Mouse (Mus musculus): ENCODE results near the gene Klhl21. TPM values are rescaled to one million over a fixed set of nuclear protein-coding genes. Genes with fewer than 3 reads are reported as not detected.

Klhl21 gene
- polyA plus RNA-seq, 1 experiment from 2014 or later, result 5.9 TPM

- peaks cover 39% of the 10 kb centered on the region for H3K36me3 ChIP-seq (ENCODE audit: control insufficient read depth, insufficient read depth, low read length)
- DNase-seq (ENCODE audit: low spot score) (no peak), ATAC-seq (replicated peaks; ENCODE audit: low FRiP score, low TSS enrichment, low read depth) (no peak)
- 64% methylated on average over 9 of the region's 9 CpGs for WGBS
- H3K4me2 ChIP-seq (ENCODE audit: low read length), result no peak overlapping the region
- H3K4me3 ChIP-seq (ENCODE audit: low read depth, low read length), result no peak overlapping the region
- no peaks in the 10 kb centered on the region for H3K4me1 ChIP-seq (replicated peaks; ENCODE audit: control insufficient read depth, insufficient read depth, low read length)
- H3K9me3 ChIP-seq (ENCODE audit: control insufficient read depth, low read length), result no peaks in the 10 kb centered on the region
- H3K27ac ChIP-seq (ENCODE audit: low read depth), result no peak overlapping the region
- no peaks in the 10 kb centered on the region for H3K27me3 ChIP-seq (replicated peaks; ENCODE audit: control insufficient read depth, insufficient read depth, low read length)
- H3K9ac ChIP-seq (ENCODE audit: low read length), result no peak overlapping the region
Measured at GRCm38 (mm10) chr4:152062390-152063110, 53.9 kb downstream of the Klhl21 start.

- DNase-seq (ENCODE audit: low spot score) (no peak), ATAC-seq (replicated peaks; ENCODE audit: low FRiP score, low TSS enrichment, low read depth) (0 out of 2 replicates have a peak, but pooled peaks have one; percentile 14)
- Histone ChIP-seq H3K9me3 (ENCODE audit: control insufficient read depth, low read length) (no peaks in the 10 kb centered on the region), H3K9ac (ENCODE audit: low read length) (no peak overlapping the region), H3K4me1 (replicated peaks; ENCODE audit: control insufficient read depth, insufficient read depth, low read length) (peaks cover 1% of the 10 kb centered on the region; the same call in 1 of the 2 replicates), H3K27ac (ENCODE audit: low read depth) (no peak overlapping the region), H3K4me3 (ENCODE audit: low read depth, low read length) (no peak overlapping the region), H3K36me3 (ENCODE audit: control insufficient read depth, insufficient read depth, low read length) (no peaks in the 10 kb centered on the region), H3K27me3 (replicated peaks; ENCODE audit: control insufficient read depth, insufficient read depth, low read length) (no peaks in the 10 kb centered on the region), H3K4me2 (ENCODE audit: low read length) (no peak overlapping the region)
Measured at GRCm38 (mm10) chr4:152067280-152067679, 58.7 kb downstream of the Klhl21 start.

Other genes starting within 250 kb of the Klhl21 start
- 85.7 and 88.1 TPM in 2 replicates for gene Camta1, start 146.9 kb upstream of the Klhl21 start, polyA plus RNA-seq (2014; fragmentation: Nextera tagmentation; extraction: Ambion mirVana)
- gene Dnajc11, start 75.1 kb upstream of the Klhl21 start, polyA plus RNA-seq (2014; fragmentation: Nextera tagmentation; extraction: Ambion mirVana), result 72.7 and 76.7 TPM in 2 replicates
- 29.8 and 34.0 TPM in 2 replicates for gene Thap3, start 19.8 kb upstream of the Klhl21 start, polyA plus RNA-seq (2014; fragmentation: Nextera tagmentation; extraction: Ambion mirVana)
- gene Phf13, start 12.5 kb upstream of the Klhl21 start, polyA plus RNA-seq (2014; fragmentation: Nextera tagmentation; extraction: Ambion mirVana), result 23.1 and 24.5 TPM in 2 replicates
- 16.3 and 28.0 TPM in 2 replicates for gene Zbtb48, start 18.9 kb downstream of the Klhl21 start, polyA plus RNA-seq (2014; fragmentation: Nextera tagmentation; extraction: Ambion mirVana)
- 0.14 and 0.17 TPM in 2 replicates for gene Tas1r1, start 29.8 kb downstream of the Klhl21 start, polyA plus RNA-seq (2014; fragmentation: Nextera tagmentation; extraction: Ambion mirVana)
- gene Nol9, start 30.5 kb downstream of the Klhl21 start, polyA plus RNA-seq (2014; fragmentation: Nextera tagmentation; extraction: Ambion mirVana), result 34.9 and 36.0 TPM in 2 replicates
- gene Plekhg5, start 63.7 kb downstream of the Klhl21 start, polyA plus RNA-seq (2014; fragmentation: Nextera tagmentation; extraction: Ambion mirVana), result 9.0 and 9.2 TPM in 2 replicates
- 0.97 and 0.98 TPM in 2 replicates for gene Tnfrsf25, start 107.1 kb downstream of the Klhl21 start, polyA plus RNA-seq (2014; fragmentation: Nextera tagmentation; extraction: Ambion mirVana)
- gene Espn, start 143.6 kb downstream of the Klhl21 start, polyA plus RNA-seq (2014; fragmentation: Nextera tagmentation; extraction: Ambion mirVana), result 22.8 and 24.2 TPM in 2 replicates
- not detected in 2 replicates for gene Hes2, start 150.1 kb downstream of the Klhl21 start, polyA plus RNA-seq (2014; fragmentation: Nextera tagmentation; extraction: Ambion mirVana)
- gene Acot7, start 169.3 kb downstream of the Klhl21 start, polyA plus RNA-seq (2014; fragmentation: Nextera tagmentation; extraction: Ambion mirVana), result 61.5 and 69.7 TPM in 2 replicates